Mouse (Mus musculus) intestine, postnatal 0 days (tissue): ENCODE measurements around the gene Tspan3. TPM values are rescaled to one million over a fixed set of nuclear protein-coding genes. Genes with fewer than 3 reads are reported as not detected.

Experiments used
- ATAC-seq: fragments of 200-750 bp; cut with Nextera tagmentation; 2 replicates; pipeline ENCODE4 v1.8.0; 2017; ENCODE audit warnings: mild to moderate bottlenecking, moderate TSS enrichment, moderate library complexity
- H3K27ac ChIP-seq: fragments of 300-500 bp; sonication (generic); 2 replicates; pipeline ENCODE4 v1.5.1; 2014; ENCODE audit warnings: mild to moderate bottlenecking, low read depth, low read length, moderate library complexity
- H3K27me3 ChIP-seq: fragments of 300-500 bp; sonication (generic); replicated peaks from 2 replicates; pipeline ENCODE4 v1.6.1; 2014; ENCODE audit warnings: low read length, mixed read lengths; ENCODE audit not compliant: control insufficient read depth, insufficient read depth
- H3K36me3 ChIP-seq: fragments of 300-500 bp; sonication (generic); 2 replicates; pipeline ENCODE4 v1.6.1; 2014; ENCODE audit warnings: mild to moderate bottlenecking, moderate library complexity; ENCODE audit not compliant: control insufficient read depth, insufficient read depth
- H3K4me1 ChIP-seq: fragments of 300-500 bp; sonication (generic); replicated peaks from 2 replicates; pipeline ENCODE4 v1.6.1; 2014; ENCODE audit warnings: antibody characterized with exemption, low read length, mixed read lengths; ENCODE audit not compliant: control insufficient read depth, insufficient read depth
- H3K4me2 ChIP-seq: fragments of 300-500 bp; sonication (generic); replicated peaks from 2 replicates; pipeline ENCODE4 v1.6.1; 2014; ENCODE audit warnings: low read depth, mild to moderate bottlenecking, moderate library complexity
- H3K4me3 ChIP-seq: fragments of 300-500 bp; sonication (generic); 2 replicates; pipeline ENCODE4 v1.5.1; 2014; ENCODE audit warnings: low read depth, low read length
- H3K9ac ChIP-seq: fragments of 300-500 bp; sonication (generic); 2 replicates; pipeline ENCODE4 v1.6.1; 2014; ENCODE audit warnings: mild to moderate bottlenecking, low read depth, low read length
- H3K9me3 ChIP-seq: fragments of 300-500 bp; sonication (generic); 2 replicates; pipeline ENCODE4 v1.6.1; 2016; ENCODE audit warnings: mixed run types; ENCODE audit not compliant: control insufficient read depth
- CTCF ChIP-seq: sonication (generic); IDR thresholded peaks from 2 replicates; pipeline ENCODE4 v1.5.1; 2016; ENCODE audit warnings: low read depth, mild to moderate bottlenecking, control low read depth, antibody characterized with exemption, moderate library complexity
- WGBS: fragments of 180-500 bp; shearing (Covaris S2); extraction: QIAGEN DNeasy Blood & Tissue Kit; methylation state at CpG from one replicate; pipeline ENCODE4 v1.1.7; 2014; 5-methylcytosine and 5-hydroxymethylcytosine counted together
- polyA plus RNA-seq: library from polyadenylated mRNA; unstranded; fragments of >200 nt; fragmentation: Nextera tagmentation; extraction: Ambion mirVana; gene quantifications from 2 replicates; pipeline ENCODE4 v1.2.1, GENCODE M21; 2015

Tspan3 gene
- polyA plus RNA-seq, 1 experiment from 2014 or later, result 230 TPM

GRCm38 (mm10) chr9:56204316-56204715, 39.0 kb upstream of the Tspan3 start:
- Histone ChIP-seq H3K9me3 (no peaks in the 10 kb centered on the region), H3K9ac (no peak overlapping the region), H3K27ac (no peak overlapping the region), H3K36me3 (peaks cover 33% of the 10 kb centered on the region), H3K4me2 (no peak overlapping the region), H3K27me3 (no peaks in the 10 kb centered on the region), H3K4me3 (no peak overlapping the region), H3K4me1 (no peaks in the 10 kb centered on the region)
- TF ChIP-seq CTCF, result no peak
- WGBS, result 93% methylated on average over 4 of the region's 4 CpGs
- ATAC-seq, result no peak

DNA sequence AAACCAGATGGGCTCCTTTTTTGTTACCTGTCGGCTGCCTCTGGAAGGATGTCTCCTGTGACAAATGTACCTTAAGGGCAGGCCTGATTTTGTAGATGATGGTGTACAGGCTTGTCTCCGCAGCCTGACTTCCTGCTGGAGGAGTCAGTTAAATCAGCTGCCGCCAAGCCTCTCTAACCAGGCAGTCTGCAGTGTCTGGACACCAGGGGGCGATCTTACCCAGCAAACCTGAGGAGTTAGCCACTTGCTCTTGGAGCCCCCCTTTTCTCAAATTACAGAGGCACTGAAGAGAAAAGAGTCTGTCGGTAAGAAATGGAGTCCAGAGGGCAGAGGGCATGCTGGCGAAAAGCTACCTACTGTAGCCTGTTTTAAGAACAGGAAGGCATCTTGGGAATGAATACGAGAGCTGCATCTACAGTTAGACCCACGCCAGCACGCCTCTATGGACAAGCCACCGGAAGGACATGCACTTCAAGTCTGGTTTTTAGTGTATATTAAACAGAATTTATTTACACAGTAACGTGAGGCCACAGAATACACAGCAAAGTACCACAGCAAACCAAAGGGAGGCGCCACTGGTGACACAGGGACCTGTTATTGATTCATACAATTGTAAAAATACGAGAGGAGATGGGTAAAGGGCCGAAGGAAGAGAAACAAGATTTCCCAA, 35.5 kb upstream of the Tspan3 start:
- peak; percentile 69; the same call in 1 of the 2 replicates for ATAC-seq
- Histone ChIP-seq H3K4me2 (peak overlapping the region; percentile 46), H3K9ac (no peak overlapping the region), H3K36me3 (peaks cover 17% of the 10 kb centered on the region), H3K4me1 (no peaks in the 10 kb centered on the region), H3K27me3 (no peaks in the 10 kb centered on the region), H3K9me3 (no peaks in the 10 kb centered on the region), H3K27ac (no peak overlapping the region), H3K4me3 (no peak overlapping the region)
- WGBS, result 29% methylated on average over 14 of the region's 14 CpGs
- peak; percentile 89 for TF ChIP-seq CTCF

- no peak overlapping the region for H3K4me3 ChIP-seq
- H3K27ac ChIP-seq, result no peak overlapping the region
- no peak overlapping the region for H3K9ac ChIP-seq
- ATAC-seq, result no peak
- H3K36me3 ChIP-seq, result peaks cover 11% of the 10 kb centered on the region
- no peaks in the 10 kb centered on the region for H3K27me3 ChIP-seq
- H3K4me1 ChIP-seq, result no peaks in the 10 kb centered on the region
- no peak overlapping the region for H3K4me2 ChIP-seq
- 61% methylated on average over 2 of the region's 2 CpGs for WGBS
- H3K9me3 ChIP-seq, result no peaks in the 10 kb centered on the region
- no peak for TF ChIP-seq CTCF
These were observed 34.9 kb upstream of the Tspan3 start for GRCm38 (mm10) chr9:56200200-56200599.

GRCm38 (mm10) chr9:56196921-56197320, 31.6 kb upstream of the Tspan3 start:
- no peaks in the 10 kb centered on the region for H3K27me3 ChIP-seq
- no peaks in the 10 kb centered on the region for H3K9me3 ChIP-seq
- no peaks in the 10 kb centered on the region for H3K4me1 ChIP-seq
- no peak overlapping the region for H3K4me2 ChIP-seq
- no peak for TF ChIP-seq CTCF
- no peaks in the 10 kb centered on the region for H3K36me3 ChIP-seq
- H3K9ac ChIP-seq, result no peak overlapping the region
- H3K27ac ChIP-seq, result no peak overlapping the region
- no peak for ATAC-seq
- H3K4me3 ChIP-seq, result no peak overlapping the region
- WGBS, result 76% methylated on average over 4 of the region's 4 CpGs

DNA sequence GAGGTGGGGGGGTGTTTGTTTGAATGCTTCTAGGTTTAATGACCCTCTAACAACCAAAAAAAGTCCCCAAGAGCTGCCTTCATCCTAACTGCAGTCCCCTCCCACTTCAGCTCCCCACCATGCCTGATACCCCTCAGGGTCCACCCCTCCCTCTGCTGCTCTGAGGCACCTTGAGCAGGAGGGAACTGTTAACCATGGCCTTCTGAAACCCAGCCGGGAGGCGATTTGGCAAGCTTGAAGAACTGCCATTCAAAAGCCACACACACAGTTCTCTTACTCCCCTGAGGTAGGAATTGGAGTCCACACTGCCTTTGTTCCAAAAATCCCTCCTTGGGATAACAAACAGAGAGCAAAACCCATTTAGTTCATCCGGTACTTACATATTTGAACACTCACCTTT, 29.9 kb upstream of the Tspan3 start:
- 78% methylated on average over 3 of the region's 3 CpGs for WGBS
- H3K27ac ChIP-seq, result no peak overlapping the region
- H3K36me3 ChIP-seq, result no peaks in the 10 kb centered on the region
- no peak overlapping the region for H3K4me2 ChIP-seq
- no peak overlapping the region for H3K4me3 ChIP-seq
- no peak for ATAC-seq
- no peak for TF ChIP-seq CTCF
- H3K9ac ChIP-seq, result no peak overlapping the region
- H3K9me3 ChIP-seq, result no peaks in the 10 kb centered on the region
- H3K4me1 ChIP-seq, result no peaks in the 10 kb centered on the region
- H3K27me3 ChIP-seq, result no peaks in the 10 kb centered on the region

GRCm38 (mm10) chr9:56191498-56192455, 26.5 kb upstream of the Tspan3 start:
- Histone ChIP-seq H3K9me3 (no peaks in the 10 kb centered on the region), H3K4me3 (no peak overlapping the region), H3K36me3 (no peaks in the 10 kb centered on the region), H3K27me3 (no peaks in the 10 kb centered on the region), H3K4me2 (no peak overlapping the region), H3K4me1 (no peaks in the 10 kb centered on the region), H3K9ac (no peak overlapping the region), H3K27ac (no peak overlapping the region)
- 59% methylated on average over 11 of the region's 11 CpGs for WGBS
- TF ChIP-seq CTCF, result no peak
- no peak for ATAC-seq
